Mouse (Mus musculus) bone marrow, adult 2 months (tissue): ENCODE measurements at regions not wholly inside any gene's neighbourhood (a gene's known extent, or its start where the extent isn't known, plus 50 kb on each side); places are given as distances from the start of the nearest gene placed in this dataset.

Source experiments
- CTCF ChIP-seq: fragments of 200-500 bp; IDR thresholded peaks from 2 replicates; pipeline ENCODE4 v1.5.1; 2011; ENCODE audit warnings: low read length, control low read depth; ENCODE audit not compliant: control insufficient read depth, insufficient read depth
- POLR2A ChIP-seq: fragments of 200-500 bp; IDR thresholded peaks from 2 replicates; pipeline ENCODE4 v1.6.1; 2011; ENCODE audit warnings: low read depth, mild to moderate bottlenecking, control low read depth, low read length, borderline replicate concordance; ENCODE audit not compliant: control insufficient read depth

GRCm38 (mm10) chr16:22725261-22725660 lies 68.2 kb upstream of the Dgkg start:
- TF ChIP-seq POLR2A (no peak), CTCF (no peak)
